Mouse (Mus musculus) G1E-ER4 (cell line): Measurements from ENCODE around the gene Asic2. TPM values are rescaled to one million over a fixed set of nuclear protein-coding genes. Genes with fewer than 3 reads are reported as not detected.

Experiments used
- GATA1 ChIP-seq: IDR thresholded peaks from one replicate; pipeline ENCODE4 v1.8.0; 2012; ENCODE audit warnings: low read length, inconsistent platforms
- polyA plus RNA-seq: library from polyadenylated mRNA; stranded (reverse); fragments of >175 nt; gene quantifications from 2 replicates; pipeline ENCODE4 v1.2.3, GENCODE M21; 2012

Gene Asic2
- polyA plus RNA-seq, result not detected in 2 replicates

GRCm38 (mm10) chr11:81968401-81968881 lies at the start of gene Asic2:
Gene Asic2, minus strand, starts transcription at chr11:81968457.
- TF ChIP-seq GATA1, result no peak

GRCm38 (mm10) chr11:82016181-82016780 lies 48.0 kb upstream of the Asic2 start:
- TF ChIP-seq GATA1, result no peak

- TF ChIP-seq GATA1, result no peak
Measured at GRCm38 (mm10) chr11:82015066-82015465, 46.8 kb upstream of the Asic2 start.

GRCm38 (mm10) chr11:82013756-82014155 lies 45.5 kb upstream of the Asic2 start:
- no peak for TF ChIP-seq GATA1

- no peak for TF ChIP-seq GATA1
Measured at GRCm38 (mm10) chr11:82011411-82012193, 43.3 kb upstream of the Asic2 start.

- TF ChIP-seq GATA1, result no peak
Measured at GRCm38 (mm10) chr11:82010115-82010514, 41.9 kb upstream of the Asic2 start.

GRCm38 (mm10) chr11:82006796-82007423 lies 38.7 kb upstream of the Asic2 start:
- no peak for TF ChIP-seq GATA1

- no peak for TF ChIP-seq GATA1
Measured at GRCm38 (mm10) chr11:82004810-82005209, 36.6 kb upstream of the Asic2 start.

GRCm38 (mm10) chr11:82000581-82000980 lies 32.3 kb upstream of the Asic2 start:
- TF ChIP-seq GATA1, result no peak

- TF ChIP-seq GATA1, result no peak
Measured at GRCm38 (mm10) chr11:81999469-81999868, 31.2 kb upstream of the Asic2 start.

- TF ChIP-seq GATA1, result no peak
Measured at GRCm38 (mm10) chr11:81998646-81999045, 30.4 kb upstream of the Asic2 start.

- TF ChIP-seq GATA1, result no peak
Measured at GRCm38 (mm10) chr11:81997085-81997484, 28.8 kb upstream of the Asic2 start.

GRCm38 (mm10) chr11:81996172-81996841 lies 28.1 kb upstream of the Asic2 start:
- no peak for TF ChIP-seq GATA1

- no peak for TF ChIP-seq GATA1
Measured at GRCm38 (mm10) chr11:81983146-81983545, 14.9 kb upstream of the Asic2 start.

- TF ChIP-seq GATA1, result no peak
Measured at GRCm38 (mm10) chr11:81982191-81982590, 13.9 kb upstream of the Asic2 start.

GRCm38 (mm10) chr11:81974577-81974976 lies 6.3 kb upstream of the Asic2 start:
- no peak for TF ChIP-seq GATA1
